Mouse (Mus musculus) induced T-regulatory cell, adult 2 months (primary cell): ENCODE data around the gene Commd3.

Source experiments
- DNase-seq: peaks from one replicate; pipeline ENCODE4 v3.0.0-alpha.2; 2012; ENCODE audit warnings: low read depth

The Commd3 gene

GRCm38 (mm10) chr2:18722208-18722830 lies 50.1 kb downstream of the Commd3 start:
- no peak for DNase-seq

- no peak for DNase-seq
Measured at GRCm38 (mm10) chr2:18724462-18724861, 52.3 kb downstream of the Commd3 start.
